Mouse (Mus musculus): ENCODE data around the gene Snx6. TPM values are rescaled to one million over a fixed set of nuclear protein-coding genes. Genes with fewer than 3 reads are reported as not detected.

The Snx6 gene
- 145 and 149 TPM in 2 replicates for polyA plus RNA-seq (2015; fragmentation: Nextera tagmentation; extraction: Ambion mirVana)

DNA sequence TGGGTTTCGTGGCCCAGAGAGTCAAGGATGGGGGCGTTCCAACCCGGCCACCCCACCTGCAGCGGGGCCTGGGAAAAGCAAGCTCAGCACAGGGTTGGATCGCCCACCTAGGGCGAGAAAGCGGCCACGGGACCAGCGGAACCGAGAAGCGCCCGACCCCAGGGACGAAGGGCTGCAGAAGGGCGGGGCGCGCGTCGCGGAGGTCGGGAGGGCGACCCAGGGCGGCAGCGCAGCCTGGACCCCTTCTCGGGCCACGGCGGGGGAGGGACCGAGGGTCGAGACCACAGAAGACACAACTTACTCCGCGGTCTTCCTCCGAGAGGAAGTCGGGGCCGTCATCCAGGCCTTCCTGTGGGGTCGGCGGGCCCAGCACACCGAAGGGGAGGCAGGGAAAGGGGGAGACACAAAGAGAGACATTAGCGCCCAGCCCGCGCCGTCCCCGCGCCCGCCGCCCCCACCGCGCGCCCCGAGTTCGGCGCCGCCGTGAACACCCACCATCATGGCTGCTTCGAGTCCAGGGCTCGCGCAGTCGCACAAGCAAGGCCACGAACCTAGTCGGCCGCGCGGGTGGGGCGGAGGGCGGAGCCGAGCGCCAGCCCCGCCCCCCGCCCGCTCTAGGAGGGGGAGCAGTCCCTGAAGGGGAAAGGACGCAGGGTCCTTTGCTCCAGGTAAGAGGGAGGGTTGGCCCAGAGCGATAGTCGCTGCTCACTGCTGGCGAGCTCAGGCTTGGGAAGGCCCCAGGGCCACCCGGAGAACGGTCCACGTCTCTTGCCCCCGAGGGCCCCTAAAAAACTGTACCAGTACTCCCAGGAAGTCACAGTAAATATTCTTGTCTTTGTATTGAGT lies at the start of gene Snx6:
Gene Snx6 (minus strand): TSS at position 551 of the 846 bp plus-strand sequence.
- Histone ChIP-seq H3K4me2 (ENCODE audit: low read length) (peak within 1 kb of the TSS; percentile 69), H3K36me3 (ENCODE audit: control insufficient read depth, insufficient read depth, low read length) (no peaks in the 10 kb centered on the region), H3K27me3 (ENCODE audit: control insufficient read depth, insufficient read depth, low read depth, low read length) (no peaks in the 10 kb centered on the region), H3K4me1 (ENCODE audit: control insufficient read depth, insufficient read depth, low read length) (peaks cover 18% of the 10 kb centered on the region), H3K27ac (ENCODE audit: low read length) (peak within 1 kb of the TSS; percentile 83), H3K9me3 (replicated peaks; ENCODE audit: control insufficient read depth, low read length, poor library complexity, severe bottlenecking) (no peaks in the 10 kb centered on the region), H3K4me3 (ENCODE audit: low read depth, low read length) (peak within 1 kb of the TSS; percentile 56), H3K9ac (ENCODE audit: low read depth, low read length) (peak within 1 kb of the TSS; percentile 87)
- peak; percentile 95 for ATAC-seq
- WGBS = under 1% methylated on average over 58 of the region's 76 CpGs

DNA sequence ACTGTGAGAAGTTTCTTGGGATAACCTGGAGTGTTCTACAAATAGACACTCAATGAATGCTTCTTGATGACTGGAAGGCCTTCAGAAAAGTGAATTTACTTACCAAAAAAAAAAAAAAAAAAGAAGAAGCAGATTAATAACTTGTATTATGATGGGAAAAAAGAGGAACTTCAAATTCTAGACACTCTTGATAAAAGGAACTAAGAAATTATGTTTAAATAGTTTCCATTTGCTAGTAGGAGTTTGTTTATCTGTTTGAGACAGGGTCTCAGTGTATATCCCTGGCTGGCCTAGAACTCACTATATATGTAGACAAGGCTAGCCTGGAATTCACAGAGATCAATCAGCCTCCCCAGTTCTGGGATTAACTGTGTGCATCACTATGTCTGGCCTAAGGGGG lies 48.9 kb upstream of the Snx6 start:
- no peak overlapping the region for H3K4me3 ChIP-seq (ENCODE audit: low read depth, low read length)
- H3K4me1 ChIP-seq (ENCODE audit: control insufficient read depth, insufficient read depth, low read length) = no peaks in the 10 kb centered on the region
- no peaks in the 10 kb centered on the region for H3K27me3 ChIP-seq (ENCODE audit: control insufficient read depth, insufficient read depth, low read depth, low read length)
- H3K4me2 ChIP-seq (ENCODE audit: low read length) = no peak overlapping the region
- H3K27ac ChIP-seq (ENCODE audit: low read length) = no peak overlapping the region
- no peak for ATAC-seq
- H3K9ac ChIP-seq (ENCODE audit: low read depth, low read length) = no peak overlapping the region
- H3K36me3 ChIP-seq (ENCODE audit: control insufficient read depth, insufficient read depth, low read length) = no peaks in the 10 kb centered on the region
- H3K9me3 ChIP-seq (replicated peaks; ENCODE audit: control insufficient read depth, low read length, poor library complexity, severe bottlenecking) = no peaks in the 10 kb centered on the region

DNA sequence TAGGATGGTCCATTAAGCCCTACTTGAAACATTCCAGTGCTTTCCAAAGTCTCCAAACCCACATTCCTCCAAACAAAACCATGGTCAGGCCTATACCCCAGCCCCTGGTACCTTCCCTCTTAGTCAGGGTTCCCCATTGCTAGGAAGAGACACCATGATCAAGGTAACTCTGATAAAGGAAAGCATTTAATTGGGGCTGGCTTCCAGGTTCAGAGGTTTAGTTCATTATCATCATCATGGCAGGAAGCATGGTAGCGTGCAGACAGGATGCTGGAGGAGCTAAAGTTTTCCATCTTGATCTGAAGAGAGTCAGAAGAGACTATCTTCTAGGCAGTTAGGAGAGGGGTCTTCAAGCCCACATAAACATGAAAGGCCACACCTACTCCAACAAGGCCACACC lies 46.1 kb upstream of the Snx6 start:
- H3K9ac ChIP-seq (ENCODE audit: low read depth, low read length) = no peak overlapping the region
- H3K4me2 ChIP-seq (ENCODE audit: low read length) = no peak overlapping the region
- no peak for ATAC-seq
- no peaks in the 10 kb centered on the region for H3K9me3 ChIP-seq (replicated peaks; ENCODE audit: control insufficient read depth, low read length, poor library complexity, severe bottlenecking)
- no peak overlapping the region for H3K4me3 ChIP-seq (ENCODE audit: low read depth, low read length)
- no peaks in the 10 kb centered on the region for H3K4me1 ChIP-seq (ENCODE audit: control insufficient read depth, insufficient read depth, low read length)
- WGBS = 95% methylated on average over 1 of the region's 1 CpGs
- no peaks in the 10 kb centered on the region for H3K27me3 ChIP-seq (ENCODE audit: control insufficient read depth, insufficient read depth, low read depth, low read length)
- H3K27ac ChIP-seq (ENCODE audit: low read length) = no peak overlapping the region
- no peaks in the 10 kb centered on the region for H3K36me3 ChIP-seq (ENCODE audit: control insufficient read depth, insufficient read depth, low read length)

DNA sequence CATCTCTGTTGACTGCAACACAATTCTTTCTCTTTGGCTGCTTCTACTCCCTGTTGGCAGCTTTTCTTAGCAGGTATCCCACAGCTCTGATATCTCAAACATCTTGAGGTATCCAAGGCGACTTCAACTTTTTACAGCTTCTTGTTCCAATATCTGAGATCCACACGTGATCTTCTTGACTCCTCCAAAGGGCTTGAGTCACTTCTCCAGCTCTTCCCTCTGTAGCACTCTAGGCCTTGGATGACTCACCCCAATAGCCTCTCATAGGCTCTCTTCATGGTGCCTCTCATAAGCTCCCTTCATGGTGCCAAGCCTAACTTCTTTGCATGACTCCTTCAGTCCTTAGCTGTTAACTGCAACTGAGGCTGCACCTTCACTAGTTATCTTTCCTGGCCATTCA lies 44.3 kb upstream of the Snx6 start:
- H3K9ac ChIP-seq (ENCODE audit: low read depth, low read length) = no peak overlapping the region
- no peak for ATAC-seq
- no peaks in the 10 kb centered on the region for H3K9me3 ChIP-seq (replicated peaks; ENCODE audit: control insufficient read depth, low read length, poor library complexity, severe bottlenecking)
- H3K4me3 ChIP-seq (ENCODE audit: low read depth, low read length) = no peak overlapping the region
- peaks cover 2% of the 10 kb centered on the region; the same call in 1 of the 2 replicates for H3K4me1 ChIP-seq (ENCODE audit: control insufficient read depth, insufficient read depth, low read length)
- no peaks in the 10 kb centered on the region for H3K36me3 ChIP-seq (ENCODE audit: control insufficient read depth, insufficient read depth, low read length)
- no peaks in the 10 kb centered on the region for H3K27me3 ChIP-seq (ENCODE audit: control insufficient read depth, insufficient read depth, low read depth, low read length)
- no peak overlapping the region for H3K27ac ChIP-seq (ENCODE audit: low read length)
- 80% methylated on average over 2 of the region's 2 CpGs for WGBS
- H3K4me2 ChIP-seq (ENCODE audit: low read length) = no peak overlapping the region

DNA sequence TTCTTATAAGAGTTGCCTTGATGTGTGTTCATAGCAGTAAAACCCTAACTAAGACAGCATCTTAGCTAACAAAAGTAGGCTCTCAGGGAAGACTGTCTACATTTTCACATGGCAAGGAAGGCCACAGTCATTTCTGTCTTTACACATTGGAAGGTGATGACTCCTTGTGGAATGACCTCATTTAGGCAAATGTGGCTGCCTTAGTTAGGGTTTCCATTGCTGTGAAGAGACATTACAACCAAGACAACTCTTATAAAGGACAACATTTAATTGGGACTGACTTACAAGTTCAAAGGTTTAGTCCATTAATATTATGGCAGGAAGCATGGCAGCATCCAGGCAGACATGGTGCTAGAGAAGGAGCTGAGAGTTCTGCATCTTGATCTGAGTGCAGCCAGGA lies 43.4 kb upstream of the Snx6 start:
- no peak overlapping the region for H3K4me2 ChIP-seq (ENCODE audit: low read length)
- no peaks in the 10 kb centered on the region for H3K36me3 ChIP-seq (ENCODE audit: control insufficient read depth, insufficient read depth, low read length)
- H3K4me1 ChIP-seq (ENCODE audit: control insufficient read depth, insufficient read depth, low read length) = peaks cover 3% of the 10 kb centered on the region; the same call in 1 of the 2 replicates
- H3K9ac ChIP-seq (ENCODE audit: low read depth, low read length) = no peak overlapping the region
- no peak overlapping the region for H3K4me3 ChIP-seq (ENCODE audit: low read depth, low read length)
- H3K27ac ChIP-seq (ENCODE audit: low read length) = no peak overlapping the region
- no peaks in the 10 kb centered on the region for H3K9me3 ChIP-seq (replicated peaks; ENCODE audit: control insufficient read depth, low read length, poor library complexity, severe bottlenecking)
- no peak for ATAC-seq
- H3K27me3 ChIP-seq (ENCODE audit: control insufficient read depth, insufficient read depth, low read depth, low read length) = no peaks in the 10 kb centered on the region

DNA sequence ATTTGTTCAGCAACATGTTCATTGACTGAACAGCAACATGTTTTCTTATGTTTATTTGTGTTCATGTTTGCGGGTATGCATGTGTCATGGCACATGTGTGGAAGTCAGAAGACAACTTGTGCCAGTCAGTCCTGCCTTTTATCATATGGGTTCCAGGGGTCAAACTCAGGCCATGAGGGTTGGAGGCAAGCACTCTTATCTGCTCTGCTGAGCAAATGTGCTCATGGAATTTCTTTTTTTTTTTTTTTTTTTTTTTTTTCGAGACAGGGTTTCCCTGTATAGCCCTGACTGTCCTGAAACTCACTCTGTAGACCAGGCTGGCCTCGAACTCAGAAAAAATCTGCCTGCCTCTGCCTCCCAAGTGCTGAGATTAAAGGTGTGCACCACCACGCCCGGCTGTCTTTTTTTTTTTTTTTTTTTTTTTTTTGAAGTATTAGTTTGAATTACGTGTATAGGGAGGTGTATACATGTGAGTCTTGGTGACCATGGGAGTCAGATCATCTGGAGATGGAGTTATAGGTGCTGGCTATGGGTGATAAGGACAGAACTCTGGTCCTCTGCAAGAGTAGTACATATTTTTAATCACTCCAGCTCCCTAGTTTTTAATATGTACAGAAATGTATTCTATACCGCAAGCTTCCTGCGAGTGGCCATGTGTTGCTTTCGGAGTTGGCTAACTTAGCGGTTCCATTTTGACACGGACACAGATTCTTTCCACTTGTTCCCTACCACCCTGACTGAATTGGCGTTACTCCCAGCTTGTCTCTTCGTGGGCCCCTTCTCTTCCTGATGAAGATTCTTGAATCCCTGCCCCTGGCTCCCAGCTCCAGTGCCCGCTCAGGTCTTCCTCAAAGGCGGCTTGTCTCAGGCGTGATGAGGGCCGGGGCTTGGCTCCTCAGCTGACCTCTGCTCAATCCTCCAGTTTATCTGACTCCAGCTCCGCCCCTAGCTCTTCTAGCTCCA lies 40.4 kb upstream of the Snx6 start:
- Histone ChIP-seq H3K4me1 (ENCODE audit: control insufficient read depth, insufficient read depth, low read length) (peaks cover 3% of the 10 kb centered on the region; the same call in 1 of the 2 replicates), H3K4me2 (ENCODE audit: low read length) (no peak overlapping the region), H3K9me3 (replicated peaks; ENCODE audit: control insufficient read depth, low read length, poor library complexity, severe bottlenecking) (no peaks in the 10 kb centered on the region), H3K27ac (ENCODE audit: low read length) (no peak overlapping the region), H3K4me3 (ENCODE audit: low read depth, low read length) (no peak overlapping the region), H3K9ac (ENCODE audit: low read depth, low read length) (no peak overlapping the region), H3K27me3 (ENCODE audit: control insufficient read depth, insufficient read depth, low read depth, low read length) (no peaks in the 10 kb centered on the region), H3K36me3 (ENCODE audit: control insufficient read depth, insufficient read depth, low read length) (no peaks in the 10 kb centered on the region)
- no peak for ATAC-seq
- WGBS = 76% methylated on average over 18 of the region's 18 CpGs

DNA sequence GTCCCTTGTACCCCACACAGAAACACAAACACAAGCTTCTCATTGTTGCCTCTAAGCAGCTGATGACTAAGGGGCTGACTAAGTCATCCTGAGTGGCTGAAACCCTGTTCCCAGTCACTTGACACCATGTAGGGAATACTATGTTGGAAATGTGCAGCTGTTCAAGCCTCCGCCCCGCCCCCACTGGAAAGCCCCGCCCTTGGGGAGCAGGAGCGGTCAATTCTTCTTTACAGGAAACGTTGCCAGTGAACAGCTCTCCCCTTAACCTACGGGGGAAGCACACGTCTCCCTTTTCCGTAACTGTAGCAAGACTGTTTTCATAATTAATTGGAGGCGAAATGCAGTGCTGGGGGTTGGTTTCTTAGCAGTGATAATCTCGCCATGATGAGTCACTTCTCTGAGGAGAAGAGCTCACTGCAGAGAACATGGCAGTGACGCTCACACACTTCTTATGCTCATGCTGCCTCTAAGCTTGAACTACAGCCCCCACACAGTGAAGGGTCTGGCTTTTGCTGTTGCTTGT lies 39.5 kb upstream of the Snx6 start:
- 14% methylated on average over 11 of the region's 11 CpGs for WGBS
- H3K27me3 ChIP-seq (ENCODE audit: control insufficient read depth, insufficient read depth, low read depth, low read length) = no peaks in the 10 kb centered on the region
- no peaks in the 10 kb centered on the region for H3K36me3 ChIP-seq (ENCODE audit: control insufficient read depth, insufficient read depth, low read length)
- no peak overlapping the region for H3K27ac ChIP-seq (ENCODE audit: low read length)
- peak overlapping the region; percentile 46; the same call in 1 of the 2 replicates for H3K9ac ChIP-seq (ENCODE audit: low read depth, low read length)
- peaks cover 3% of the 10 kb centered on the region; the same call in 1 of the 2 replicates for H3K4me1 ChIP-seq (ENCODE audit: control insufficient read depth, insufficient read depth, low read length)
- peak overlapping the region; percentile 23 for H3K4me3 ChIP-seq (ENCODE audit: low read depth, low read length)
- peak overlapping the region; percentile 48 for H3K4me2 ChIP-seq (ENCODE audit: low read length)
- ATAC-seq = peak; percentile 77
- H3K9me3 ChIP-seq (replicated peaks; ENCODE audit: control insufficient read depth, low read length, poor library complexity, severe bottlenecking) = no peaks in the 10 kb centered on the region

DNA sequence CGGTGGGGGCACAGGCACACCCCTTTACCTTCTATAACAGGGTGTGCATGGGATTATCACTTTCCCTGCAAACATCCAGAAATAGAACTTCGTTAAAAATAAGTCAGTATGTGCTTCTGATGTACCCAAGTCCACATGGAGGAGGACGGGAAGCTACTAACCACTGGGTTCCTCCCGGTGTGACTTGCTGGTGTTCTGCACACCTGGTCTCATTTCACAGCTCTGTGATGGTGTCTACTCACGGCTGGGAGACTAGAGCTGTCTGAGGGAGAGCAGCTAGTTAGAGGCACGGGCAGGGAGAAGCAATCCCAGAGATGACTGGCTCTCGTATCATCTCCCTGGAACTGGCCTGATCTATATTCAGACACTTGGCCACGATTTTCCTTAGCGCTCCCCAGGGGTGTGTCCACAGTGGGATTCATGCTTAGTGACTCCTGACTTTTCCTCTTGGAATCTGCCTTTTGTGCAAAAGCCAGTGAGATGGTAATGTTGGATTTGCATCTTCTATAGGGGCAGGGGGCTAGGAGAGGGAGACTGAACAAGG lies 38.4 kb upstream of the Snx6 start:
- Histone ChIP-seq H3K36me3 (ENCODE audit: control insufficient read depth, insufficient read depth, low read length) (no peaks in the 10 kb centered on the region), H3K9ac (ENCODE audit: low read depth, low read length) (no peak overlapping the region), H3K4me2 (ENCODE audit: low read length) (no peak overlapping the region), H3K4me3 (ENCODE audit: low read depth, low read length) (no peak overlapping the region), H3K4me1 (ENCODE audit: control insufficient read depth, insufficient read depth, low read length) (peaks cover 3% of the 10 kb centered on the region; the same call in 1 of the 2 replicates), H3K27ac (ENCODE audit: low read length) (no peak overlapping the region), H3K9me3 (replicated peaks; ENCODE audit: control insufficient read depth, low read length, poor library complexity, severe bottlenecking) (no peaks in the 10 kb centered on the region), H3K27me3 (ENCODE audit: control insufficient read depth, insufficient read depth, low read depth, low read length) (no peaks in the 10 kb centered on the region)
- no peak for ATAC-seq
- 58% methylated on average over 9 of the region's 9 CpGs for WGBS
